Mouse (Mus musculus): Measurements from ENCODE around the gene 9930111J21Rik2. TPM values are rescaled to one million over a fixed set of nuclear protein-coding genes. Genes with fewer than 3 reads are reported as not detected.
"Not testable (repeated sequence)": the region's sequence is repeated elsewhere in the genome, so short reads cannot be mapped to it uniquely, and the experiment has no call there.

The 9930111J21Rik2 gene
- total RNA-seq (2021) = 1 to 10 TPM; 6.2 to 7.6 TPM
- long read RNA-seq, experiment 1 = 0 reads
- long read RNA-seq, experiment 2, partial matches to known transcripts = 0 of 1 reads
- long read RNA-seq, experiment 2, other reads (novel, unspliced or antisense) = 1 of 1 reads

GRCm38 (mm10) chr11:49051093-49051891, at the start of gene 9930111J21Rik2:
9930111J21Rik2 (minus strand) TSS chr11:49051242.
- not testable (repeated sequence) for DNase-seq

- no peak for DNase-seq
Observed at GRCm38 (mm10) chr11:49100409-49100808, 49.4 kb upstream of the 9930111J21Rik2 start.

GRCm38 (mm10) chr11:49095367-49095766, 44.3 kb upstream of the 9930111J21Rik2 start:
- DNase-seq = no peak

- DNase-seq = no peak
Observed at GRCm38 (mm10) chr11:49093861-49094660, 43.0 kb upstream of the 9930111J21Rik2 start.

GRCm38 (mm10) chr11:49092786-49093185, 41.7 kb upstream of the 9930111J21Rik2 start:
- DNase-seq = no peak

- no peak for DNase-seq
Observed at GRCm38 (mm10) chr11:49092053-49092586, 41.1 kb upstream of the 9930111J21Rik2 start.

GRCm38 (mm10) chr11:49091171-49091570, 40.1 kb upstream of the 9930111J21Rik2 start:
- DNase-seq = no peak

- no peak for DNase-seq
Observed at GRCm38 (mm10) chr11:49090551-49090950, 39.5 kb upstream of the 9930111J21Rik2 start.

GRCm38 (mm10) chr11:49089735-49090507, 38.9 kb upstream of the 9930111J21Rik2 start:
- no peak for DNase-seq

GRCm38 (mm10) chr11:49088990-49089652, 38.1 kb upstream of the 9930111J21Rik2 start:
- no peak for DNase-seq

GRCm38 (mm10) chr11:49087830-49088616, 37.0 kb upstream of the 9930111J21Rik2 start:
- peak in 1 of 2 experiments; percentile 69 for DNase-seq

- DNase-seq = no peak
Observed at GRCm38 (mm10) chr11:49086858-49087361, 35.9 kb upstream of the 9930111J21Rik2 start.

- DNase-seq = peak in 1 of 2 experiments; percentile 47
Observed at GRCm38 (mm10) chr11:49084875-49085274, 33.8 kb upstream of the 9930111J21Rik2 start.

- no peak for DNase-seq
Observed at GRCm38 (mm10) chr11:49084385-49084784, 33.3 kb upstream of the 9930111J21Rik2 start.

GRCm38 (mm10) chr11:49083808-49084207, 32.8 kb upstream of the 9930111J21Rik2 start:
- no peak for DNase-seq

- no peak for DNase-seq
Observed at GRCm38 (mm10) chr11:49083146-49083545, 32.1 kb upstream of the 9930111J21Rik2 start.

GRCm38 (mm10) chr11:49081886-49082285, 30.8 kb upstream of the 9930111J21Rik2 start:
- DNase-seq = no peak

GRCm38 (mm10) chr11:49081356-49081755, 30.3 kb upstream of the 9930111J21Rik2 start:
- no peak for DNase-seq

GRCm38 (mm10) chr11:49080636-49081035, 29.6 kb upstream of the 9930111J21Rik2 start:
- no peak for DNase-seq

- no peak for DNase-seq
Observed at GRCm38 (mm10) chr11:49078719-49079118, 27.7 kb upstream of the 9930111J21Rik2 start.

Measured in heart, adult 18-20 months (tissue).